Comparison of ENCODE assay signal across 17 mouse cellular contexts in genomic region chr17:67827431-67827830, GRCm38 (mm10).
"Had no signal": no experiment of that assay in that cellular context is flagged by ENCODE, and none has a peak within 500 bp of the region (broad histone marks: within the 10 kb centered on the region; RNA-seq: fewer than 3 reads in every experiment).

No protein-coding gene starts in this region.

- DNase-seq: cerebellum, adult 2 months; cerebellum, adult 8-10 months; cerebellum, adult 9-10 months; cerebellum, adult 9-11 months; cerebellum, postnatal 10 days; cerebellum, postnatal 14 days; cerebellum, postnatal 25 days; cerebellum, postnatal 36 days; embryo, embryonic 11 days; forebrain, postnatal 0 days; gastrocnemius, adult 2 months; gastrocnemius, postnatal 10 days; gastrocnemius, postnatal 14 days; gastrocnemius, postnatal 25 days; gastrocnemius, postnatal 36 days; heart, adult 18-20 months; heart, adult 2 months had no signal
